8 mouse cellular contexts compared by ENCODE assay signal in the genomic region with DNA sequence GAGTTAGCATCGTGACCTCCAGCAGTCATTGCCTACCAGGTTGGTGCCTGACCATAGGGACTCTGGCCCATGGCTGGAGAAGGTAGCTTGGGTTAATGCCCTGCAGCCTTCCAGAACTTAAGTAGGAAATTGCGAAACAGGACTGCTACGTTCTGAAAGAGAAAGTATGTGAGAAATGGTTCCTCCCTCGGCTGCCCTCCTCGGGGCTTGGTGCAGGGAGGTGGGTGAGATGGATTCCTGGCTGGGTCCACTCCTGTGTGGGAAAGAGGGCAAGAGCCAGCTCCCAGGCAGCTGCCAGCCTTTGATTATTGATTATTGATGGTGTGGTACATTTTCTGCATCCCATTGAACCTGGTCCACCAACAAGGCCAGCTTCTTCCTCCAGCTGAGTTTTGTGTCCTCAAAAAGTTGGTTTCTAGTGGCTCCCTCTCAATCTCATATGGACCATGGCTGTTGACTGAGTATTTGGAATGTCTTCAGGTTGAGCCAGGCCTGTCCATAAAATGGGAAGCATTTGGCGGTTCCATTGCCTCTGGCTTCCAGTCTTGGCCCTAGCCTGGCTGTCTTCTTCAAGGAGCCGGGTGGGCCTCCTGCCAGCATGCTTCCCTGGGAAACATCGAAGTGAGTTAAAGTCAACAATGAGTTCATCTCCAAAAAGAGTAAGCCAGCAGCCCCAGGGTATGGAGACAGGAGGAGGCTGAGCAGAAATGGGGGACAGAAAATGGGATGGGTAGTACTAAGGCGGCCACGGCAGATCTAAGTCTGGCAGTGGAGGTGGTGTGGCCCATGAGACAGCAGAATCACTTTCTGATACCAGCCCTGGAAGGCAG. TPM values are rescaled to one million over a fixed set of nuclear protein-coding genes. Genes with fewer than 3 reads are reported as not detected.
DNase-seq lines count a peak whose midpoint lies in the region; ATAC-seq and TF ChIP-seq lines count a peak whose summit lies in the region.

A gene (plus strand): TSS at position 780 of the 830 bp plus-strand sequence.

- H3K4me3 ChIP-seq in intestine, embryonic 16.5 days (ENCODE audit: low read length) = no peak within 1 kb of the TSS
- H3K4me3 ChIP-seq in lung, postnatal 0 days (ENCODE audit: low read depth, low read length) = no peak within 1 kb of the TSS
- no peak within 1 kb of the TSS for H3K4me3 ChIP-seq in stomach, embryonic 16.5 days (replicated peaks; ENCODE audit: low read length)

- H3K4me1 ChIP-seq in intestine, embryonic 16.5 days (ENCODE audit: control insufficient read depth, insufficient read depth, low read length) = no peaks in the 10 kb centered on the region
- H3K4me1 ChIP-seq in lung, postnatal 0 days (ENCODE audit: insufficient read depth, low read depth, low read length) = peaks cover 7% of the 10 kb centered on the region; the same call in 1 of the 2 replicates
- H3K4me1 ChIP-seq in stomach, embryonic 16.5 days (ENCODE audit: control insufficient read depth, insufficient read depth, low read length) = no peaks in the 10 kb centered on the region

- no peak within 1 kb of the TSS for H3K4me2 ChIP-seq in intestine, embryonic 16.5 days (ENCODE audit: low read depth, low read length)
- no peak within 1 kb of the TSS; the same call in 1 of the 2 replicates for H3K4me2 ChIP-seq in lung, postnatal 0 days (replicated peaks; ENCODE audit: low read depth, low read length)
- H3K4me2 ChIP-seq in stomach, embryonic 16.5 days (ENCODE audit: low read depth, low read length) = no peak within 1 kb of the TSS

- ATAC-seq in common myeloid progenitor, adult 5-6 weeks (replicated peaks; ENCODE audit: low read depth, poor library complexity, severe bottlenecking) = peak; percentile 66
- no peak for ATAC-seq in intestine, embryonic 16.5 days
- peak; percentile 36; the same call in 1 of the 2 replicates for ATAC-seq in lung, postnatal 0 days
- ATAC-seq in stomach, embryonic 16.5 days (ENCODE audit: insufficient read depth, low FRiP score) = peak; percentile 44; the same call in 1 of the 2 replicates

- H3K27me3 ChIP-seq in intestine, embryonic 16.5 days (replicated peaks; ENCODE audit: control insufficient read depth, insufficient read depth, low read length) = peaks cover 2% of the 10 kb centered on the region; the same call in 1 of the 2 replicates
- H3K27me3 ChIP-seq in lung, postnatal 0 days (replicated peaks; ENCODE audit: insufficient read depth, low read length) = no peaks in the 10 kb centered on the region
- H3K27me3 ChIP-seq in stomach, embryonic 16.5 days (ENCODE audit: control insufficient read depth, insufficient read depth, low read length) = peaks cover 4% of the 10 kb centered on the region; the same call in 1 of the 2 replicates

- WGBS in intestine, embryonic 16.5 days = 59% methylated on average over 10 of the region's 10 CpGs
- WGBS in lung, postnatal 0 days = 49% methylated on average over 10 of the region's 10 CpGs
- 66% methylated on average over 10 of the region's 10 CpGs for WGBS in stomach, embryonic 16.5 days

- no peaks in the 10 kb centered on the region for H3K36me3 ChIP-seq in intestine, embryonic 16.5 days (ENCODE audit: control insufficient read depth, insufficient read depth, low read length)
- no peaks in the 10 kb centered on the region for H3K36me3 ChIP-seq in lung, postnatal 0 days (ENCODE audit: insufficient read depth, low read length)
- no peaks in the 10 kb centered on the region for H3K36me3 ChIP-seq in stomach, embryonic 16.5 days (ENCODE audit: control insufficient read depth, insufficient read depth, low read length)

- no peaks in the 10 kb centered on the region for H3K9me3 ChIP-seq in intestine, embryonic 16.5 days (ENCODE audit: control insufficient read depth, low read length)
- H3K9me3 ChIP-seq in lung, postnatal 0 days (ENCODE audit: low read length) = no peaks in the 10 kb centered on the region
- H3K9me3 ChIP-seq in stomach, embryonic 16.5 days (replicated peaks; ENCODE audit: control insufficient read depth, low read length) = no peaks in the 10 kb centered on the region

- DNase-seq in layer of hippocampus, adult 8-10 months (ENCODE audit: low spot score in 2 of 2) = no peak
- DNase-seq in layer of hippocampus, adult 11-12 months (ENCODE audit: low spot score) = no peak
- DNase-seq in heart, adult 11 months = peak; percentile 96
- DNase-seq in lung, postnatal 0 days (ENCODE audit: low spot score) = peak; percentile 80
- DNase-seq in frontal cortex, postnatal 36 days (ENCODE audit: low spot score in 2 of 2) = no peak

- H3K9ac ChIP-seq in intestine, embryonic 16.5 days (ENCODE audit: low read depth, low read length) = no peak within 1 kb of the TSS
- no peak within 1 kb of the TSS for H3K9ac ChIP-seq in lung, postnatal 0 days (replicated peaks; ENCODE audit: low read depth)
- H3K9ac ChIP-seq in stomach, embryonic 16.5 days (ENCODE audit: low read length) = no peak within 1 kb of the TSS

- no peak for TF ChIP-seq EP300 in lung, postnatal 0 days (IDR thresholded peaks at IDR 0.05)

- no peak for TF ChIP-seq CTCF in lung, postnatal 0 days (IDR thresholded peaks at IDR 0.05)

- H3K27ac ChIP-seq in intestine, embryonic 16.5 days (ENCODE audit: low read length) = no peak within 1 kb of the TSS
- H3K27ac ChIP-seq in lung, postnatal 0 days (ENCODE audit: low read length) = peak within 1 kb of the TSS; percentile 43; the same call in 1 of the 2 replicates
- no peak within 1 kb of the TSS for H3K27ac ChIP-seq in stomach, embryonic 16.5 days (ENCODE audit: low read length)

RNA-seq across cellular contexts. Expression of the gene that starts here (rescaled TPM):
- total RNA-seq in layer of hippocampus, adult 8-10 months (2022) = 10 to 100 TPM; 53.7 to 69.5 (median 63.4) TPM
- total RNA-seq in common myeloid progenitor, adult 5-6 weeks (2017) = 182 and 228 TPM in 2 replicates
- polyA plus RNA-seq in intestine, embryonic 16.5 days (2015; fragmentation: Nextera tagmentation; extraction: Ambion mirVana) = 61.8 and 64.6 TPM in 2 replicates
- 42.3 and 47.3 TPM in 2 replicates for polyA plus RNA-seq in lung, postnatal 0 days (2015; fragmentation: Nextera tagmentation; extraction: Ambion mirVana)
- 76.7 and 80.0 TPM in 2 replicates for polyA plus RNA-seq in stomach, embryonic 16.5 days (2015; fragmentation: Nextera tagmentation; extraction: Ambion mirVana)

Comparison
In these comparisons a context has a peak if more than half of its experiments do, and no peak if none do; other contexts are left out.
1. DNase-seq: peak in heart, adult 11 months (single experiment) and lung, postnatal 0 days (single experiment); none in layer of hippocampus, adult 8-10 months (0 of 2), layer of hippocampus, adult 11-12 months (single experiment) and frontal cortex, postnatal 36 days (0 of 2).